Mouse (Mus musculus): ENCODE results near the gene Nfic. TPM values are rescaled to one million over a fixed set of nuclear protein-coding genes. Genes with fewer than 3 reads are reported as not detected.

Gene Nfic
- polyA plus RNA-seq, 2 experiments, result 38.1 to 98.9 TPM

GRCm38 (mm10) chr10:81429605-81430061, 25.8 kb downstream of the Nfic start:
- Histone ChIP-seq H3K9ac (ENCODE audit: low read depth, low read length, severe bottlenecking) (peak overlapping the region; percentile 81), H3K27ac (replicated peaks; ENCODE audit: low read depth, low read length) (peak overlapping the region; percentile 85), H3K4me1 (ENCODE audit: control insufficient read depth, insufficient read depth, low read length) (peaks cover 34% of the 10 kb centered on the region), H3K4me3 (replicated peaks; ENCODE audit: low read length) (peak overlapping the region; percentile 77), H3K4me2 (replicated peaks; ENCODE audit: low read depth, low read length, severe bottlenecking) (peak overlapping the region; percentile 75), H3K9me3 (ENCODE audit: control insufficient read depth, low read length) (no peaks in the 10 kb centered on the region), H3K36me3 (ENCODE audit: control insufficient read depth, insufficient read depth, low read length) (no peaks in the 10 kb centered on the region), H3K27me3 (ENCODE audit: control insufficient read depth, insufficient read depth, low read length) (0 out of 2 replicates have a peak, but pooled peaks cover 4% of the 10 kb centered on the region)
- peak; percentile 91 for DNase-seq (ENCODE audit: low spot score)
- under 1% methylated on average over 18 of the region's 20 CpGs for WGBS
- ATAC-seq (ENCODE audit: low FRiP score, low read depth), result no peak
- TF ChIP-seq POLR2A (IDR thresholded peaks at IDR 0.05; ENCODE audit: borderline replicate concordance, extremely low read depth, insufficient read depth, insufficient read length), result no peak

- no peaks in the 10 kb centered on the region for H3K9me3 ChIP-seq (ENCODE audit: control insufficient read depth, low read length)
- DNase-seq (ENCODE audit: low spot score) (no peak), ATAC-seq (ENCODE audit: low FRiP score, low read depth) (no peak)
- H3K27me3 ChIP-seq (ENCODE audit: control insufficient read depth, insufficient read depth, low read length), result 0 out of 2 replicates have a peak, but pooled peaks cover 4% of the 10 kb centered on the region
- H3K9ac ChIP-seq (ENCODE audit: low read depth, low read length, severe bottlenecking), result no peak overlapping the region
- H3K27ac ChIP-seq (replicated peaks; ENCODE audit: low read depth, low read length), result no peak overlapping the region
- H3K36me3 ChIP-seq (ENCODE audit: control insufficient read depth, insufficient read depth, low read length), result no peaks in the 10 kb centered on the region
- 22% methylated on average over 2 of the region's 2 CpGs for WGBS
- H3K4me2 ChIP-seq (replicated peaks; ENCODE audit: low read depth, low read length, severe bottlenecking), result peak overlapping the region; percentile 75
- H3K4me1 ChIP-seq (ENCODE audit: control insufficient read depth, insufficient read depth, low read length), result peaks cover 39% of the 10 kb centered on the region
- peak overlapping the region; percentile 77 for H3K4me3 ChIP-seq (replicated peaks; ENCODE audit: low read length)
- TF ChIP-seq POLR2A (IDR thresholded peaks at IDR 0.05; ENCODE audit: borderline replicate concordance, extremely low read depth, insufficient read depth, insufficient read length), result no peak
Measured at GRCm38 (mm10) chr10:81429092-81429491, 26.3 kb downstream of the Nfic start.

GRCm38 (mm10) chr10:81428507-81428870, 26.9 kb downstream of the Nfic start:
- peaks cover 41% of the 10 kb centered on the region for H3K4me1 ChIP-seq (ENCODE audit: control insufficient read depth, insufficient read depth, low read length)
- no peak overlapping the region for H3K4me3 ChIP-seq (replicated peaks; ENCODE audit: low read length)
- H3K27ac ChIP-seq (replicated peaks; ENCODE audit: low read depth, low read length), result no peak overlapping the region
- no peak for DNase-seq (ENCODE audit: low spot score)
- H3K4me2 ChIP-seq (replicated peaks; ENCODE audit: low read depth, low read length, severe bottlenecking), result no peak overlapping the region
- no peaks in the 10 kb centered on the region for H3K36me3 ChIP-seq (ENCODE audit: control insufficient read depth, insufficient read depth, low read length)
- WGBS, result 93% methylated on average over 7 of the region's 7 CpGs
- TF ChIP-seq POLR2A (IDR thresholded peaks at IDR 0.05; ENCODE audit: borderline replicate concordance, extremely low read depth, insufficient read depth, insufficient read length), result no peak
- no peak overlapping the region for H3K9ac ChIP-seq (ENCODE audit: low read depth, low read length, severe bottlenecking)
- no peak for ATAC-seq (ENCODE audit: low FRiP score, low read depth)
- H3K27me3 ChIP-seq (ENCODE audit: control insufficient read depth, insufficient read depth, low read length), result 0 out of 2 replicates have a peak, but pooled peaks cover 4% of the 10 kb centered on the region
- H3K9me3 ChIP-seq (ENCODE audit: control insufficient read depth, low read length), result no peaks in the 10 kb centered on the region

- no peak overlapping the region for H3K27ac ChIP-seq (replicated peaks; ENCODE audit: low read depth, low read length)
- no peak overlapping the region for H3K4me3 ChIP-seq (replicated peaks; ENCODE audit: low read length)
- 86% methylated on average over 8 of the region's 8 CpGs for WGBS
- no peak overlapping the region for H3K4me2 ChIP-seq (replicated peaks; ENCODE audit: low read depth, low read length, severe bottlenecking)
- no peak overlapping the region for H3K9ac ChIP-seq (ENCODE audit: low read depth, low read length, severe bottlenecking)
- DNase-seq (ENCODE audit: low spot score) (no peak), ATAC-seq (ENCODE audit: low FRiP score, low read depth) (no peak)
- no peak for TF ChIP-seq POLR2A (IDR thresholded peaks at IDR 0.05; ENCODE audit: borderline replicate concordance, extremely low read depth, insufficient read depth, insufficient read length)
- H3K4me1 ChIP-seq (ENCODE audit: control insufficient read depth, insufficient read depth, low read length), result peaks cover 36% of the 10 kb centered on the region
- no peaks in the 10 kb centered on the region for H3K9me3 ChIP-seq (ENCODE audit: control insufficient read depth, low read length)
- H3K36me3 ChIP-seq (ENCODE audit: control insufficient read depth, insufficient read depth, low read length), result no peaks in the 10 kb centered on the region
- H3K27me3 ChIP-seq (ENCODE audit: control insufficient read depth, insufficient read depth, low read length), result 0 out of 2 replicates have a peak, but pooled peaks cover 4% of the 10 kb centered on the region
Measured at GRCm38 (mm10) chr10:81427804-81428506, 27.5 kb downstream of the Nfic start.

- no peaks in the 10 kb centered on the region for H3K9me3 ChIP-seq (ENCODE audit: control insufficient read depth, low read length)
- no peak overlapping the region for H3K27ac ChIP-seq (replicated peaks; ENCODE audit: low read depth, low read length)
- peak overlapping the region; percentile 77 for H3K9ac ChIP-seq (ENCODE audit: low read depth, low read length, severe bottlenecking)
- peak overlapping the region; percentile 71 for H3K4me2 ChIP-seq (replicated peaks; ENCODE audit: low read depth, low read length, severe bottlenecking)
- 33% methylated on average over 3 of the region's 3 CpGs for WGBS
- H3K36me3 ChIP-seq (ENCODE audit: control insufficient read depth, insufficient read depth, low read length), result no peaks in the 10 kb centered on the region
- ATAC-seq (ENCODE audit: low FRiP score, low read depth) (no peak), DNase-seq (ENCODE audit: low spot score) (no peak)
- no peak for TF ChIP-seq POLR2A (IDR thresholded peaks at IDR 0.05; ENCODE audit: borderline replicate concordance, extremely low read depth, insufficient read depth, insufficient read length)
- H3K4me3 ChIP-seq (replicated peaks; ENCODE audit: low read length), result peak overlapping the region; percentile 73
- H3K4me1 ChIP-seq (ENCODE audit: control insufficient read depth, insufficient read depth, low read length), result peaks cover 34% of the 10 kb centered on the region
- H3K27me3 ChIP-seq (ENCODE audit: control insufficient read depth, insufficient read depth, low read length), result 0 out of 2 replicates have a peak, but pooled peaks cover 4% of the 10 kb centered on the region
Measured at GRCm38 (mm10) chr10:81427327-81427726, 28.1 kb downstream of the Nfic start.
